Mouse (Mus musculus) olfactory bulb, adult 2 months (tissue): ENCODE data around the gene Ahdc1.
"Not testable (repeated sequence)": the region's sequence is repeated elsewhere in the genome, so short reads cannot be mapped to it uniquely, and the experiment has no call there.

ENCODE experiments used
- CTCF ChIP-seq: fragments of 200-500 bp; IDR thresholded peaks from 2 replicates; pipeline ENCODE4 v1.5.1; 2012; ENCODE audit warnings: low read depth, mild to moderate bottlenecking, low read length, moderate library complexity; ENCODE audit not compliant: insufficient read depth
- POLR2A ChIP-seq: fragments of 200-500 bp; IDR thresholded peaks from 2 replicates; pipeline ENCODE4 v1.6.1; 2012; ENCODE audit warnings: mild to moderate bottlenecking, low read depth, low read length, moderate library complexity; ENCODE audit not compliant: insufficient read depth

- TF ChIP-seq CTCF, POLR2A: not testable (repeated sequence)
Observed at GRCm38 (mm10) chr4:133095734-133096065, 84.6 kb downstream of the Ahdc1 start.
